Mouse (Mus musculus) testis, adult 2 months (tissue): ENCODE data around the gene Flrt3. TPM values are rescaled to one million over a fixed set of nuclear protein-coding genes. Genes with fewer than 3 reads are reported as not detected.

Experiments used
- H3K27ac ChIP-seq: fragments of 200-500 bp; 2 replicates; pipeline ENCODE4 v1.5.1; 2012; ENCODE audit warnings: low read depth, low read length; ENCODE audit not compliant: control insufficient read depth, insufficient read depth
- H3K27me3 ChIP-seq: fragments of 200-500 bp; 2 replicates; pipeline ENCODE4 v1.6.1; 2012; ENCODE audit warnings: mild to moderate bottlenecking, low read length, moderate library complexity; ENCODE audit not compliant: control insufficient read depth, insufficient read depth
- H3K36me3 ChIP-seq: fragments of 200-500 bp; 2 replicates; pipeline ENCODE4 v1.6.1; 2012; ENCODE audit warnings: mild to moderate bottlenecking, low read length; ENCODE audit not compliant: control insufficient read depth, insufficient read depth
- H3K4me1 ChIP-seq: fragments of 200-500 bp; 2 replicates; pipeline ENCODE4 v1.6.1; 2012; ENCODE audit warnings: low read length; ENCODE audit not compliant: control insufficient read depth, insufficient read depth
- H3K4me3 ChIP-seq: fragments of 200-500 bp; 2 replicates; pipeline ENCODE4 v1.5.1; 2012; ENCODE audit warnings: low read depth, mild to moderate bottlenecking, low read length, moderate library complexity, mixed read lengths; ENCODE audit not compliant: control insufficient read depth
- CTCF ChIP-seq: fragments of 200-500 bp; IDR thresholded peaks from 2 replicates; pipeline ENCODE4 v1.5.1; 2012; ENCODE audit warnings: low read depth, mild to moderate bottlenecking, inconsistent platforms, low read length, moderate library complexity; ENCODE audit not compliant: control insufficient read depth, insufficient read depth, insufficient replicate concordance
- POLR2A ChIP-seq: fragments of 200-500 bp; IDR thresholded peaks from 2 replicates; pipeline ENCODE4 v1.6.1; 2012; ENCODE audit warnings: low read depth, mild to moderate bottlenecking, inconsistent platforms, low read length, moderate library complexity; ENCODE audit not compliant: control insufficient read depth
- polyA plus RNA-seq: library from polyadenylated mRNA; depleted of rRNA; stranded (reverse); fragments of >200 nt; gene quantifications from 2 replicates; pipeline ENCODE4 v1.2.3, GENCODE M21; 2012

The Flrt3 gene
- polyA plus RNA-seq, 1 experiment, result 0.51 TPM

- no peaks in the 10 kb centered on the region for H3K4me1 ChIP-seq
- H3K27ac ChIP-seq, result no peak overlapping the region
- TF ChIP-seq POLR2A, result no peak
- TF ChIP-seq CTCF, result no peak
- H3K27me3 ChIP-seq, result no peaks in the 10 kb centered on the region
- no peak overlapping the region for H3K4me3 ChIP-seq
- no peaks in the 10 kb centered on the region for H3K36me3 ChIP-seq
Measured at GRCm38 (mm10) chr2:140698585-140698984, 27.3 kb upstream of the Flrt3 start.

GRCm38 (mm10) chr2:140693845-140694244 lies 22.6 kb upstream of the Flrt3 start:
- Histone ChIP-seq H3K4me3 (no peak overlapping the region), H3K27me3 (no peaks in the 10 kb centered on the region), H3K36me3 (no peaks in the 10 kb centered on the region), H3K27ac (no peak overlapping the region), H3K4me1 (no peaks in the 10 kb centered on the region)
- TF ChIP-seq POLR2A (no peak), CTCF (no peak)

GRCm38 (mm10) chr2:140692461-140692860 lies 21.2 kb upstream of the Flrt3 start:
- TF ChIP-seq CTCF (no peak), POLR2A (no peak)
- no peaks in the 10 kb centered on the region for H3K4me1 ChIP-seq
- no peak overlapping the region for H3K27ac ChIP-seq
- no peaks in the 10 kb centered on the region for H3K27me3 ChIP-seq
- H3K36me3 ChIP-seq, result no peaks in the 10 kb centered on the region
- no peak overlapping the region for H3K4me3 ChIP-seq

- Histone ChIP-seq H3K4me3 (no peak overlapping the region), H3K27ac (no peak overlapping the region), H3K36me3 (no peaks in the 10 kb centered on the region), H3K4me1 (no peaks in the 10 kb centered on the region), H3K27me3 (no peaks in the 10 kb centered on the region)
- TF ChIP-seq CTCF, result no peak
- no peak for TF ChIP-seq POLR2A
Measured at GRCm38 (mm10) chr2:140691403-140691802, 20.1 kb upstream of the Flrt3 start.

GRCm38 (mm10) chr2:140690906-140691305 lies 19.6 kb upstream of the Flrt3 start:
- H3K4me1 ChIP-seq, result no peaks in the 10 kb centered on the region
- no peaks in the 10 kb centered on the region for H3K36me3 ChIP-seq
- H3K27ac ChIP-seq, result no peak overlapping the region

GRCm38 (mm10) chr2:140676728-140677127 lies 5.5 kb upstream of the Flrt3 start:
- Histone ChIP-seq H3K4me3 (no peak overlapping the region), H3K36me3 (no peaks in the 10 kb centered on the region), H3K27ac (no peak overlapping the region), H3K27me3 (no peaks in the 10 kb centered on the region), H3K4me1 (no peaks in the 10 kb centered on the region)
- no peak for TF ChIP-seq CTCF
- TF ChIP-seq POLR2A, result no peak

More at GRCm38 (mm10) chr2:140690906-140691305, 19.6 kb upstream of the Flrt3 start:
- Histone ChIP-seq H3K4me3 (no peak overlapping the region), H3K27me3 (no peaks in the 10 kb centered on the region)
- TF ChIP-seq CTCF, result no peak
- TF ChIP-seq POLR2A, result no peak

GRCm38 (mm10) chr2:140673466-140673865 lies 2.2 kb upstream of the Flrt3 start:
- Histone ChIP-seq H3K4me1 (peaks cover 11% of the 10 kb centered on the region), H3K27me3 (no peaks in the 10 kb centered on the region), H3K4me3 (no peak overlapping the region), H3K27ac (no peak overlapping the region), H3K36me3 (no peaks in the 10 kb centered on the region)
- TF ChIP-seq POLR2A, result no peak
- no peak for TF ChIP-seq CTCF

- no peak for TF ChIP-seq POLR2A
- no peak for TF ChIP-seq CTCF
- no peaks in the 10 kb centered on the region for H3K36me3 ChIP-seq
- peak overlapping the region; percentile 55 for H3K4me3 ChIP-seq
- H3K4me1 ChIP-seq, result peaks cover 11% of the 10 kb centered on the region
- no peaks in the 10 kb centered on the region for H3K27me3 ChIP-seq
- no peak overlapping the region for H3K27ac ChIP-seq
Measured at GRCm38 (mm10) chr2:140670457-140670856, 812 bp downstream of the Flrt3 start.
